Mouse (Mus musculus) myocyte (in vitro differentiated cells): ENCODE measurements around the gene Vdac1. TPM values are rescaled to one million over a fixed set of nuclear protein-coding genes. Genes with fewer than 3 reads are reported as not detected.

Experiments
- H3K27me3 ChIP-seq: one replicate; pipeline ENCODE4 v1.6.1; 2011; ENCODE audit not compliant: control insufficient read depth, insufficient read depth, insufficient read length
- H3K36me3 ChIP-seq: one replicate; pipeline ENCODE4 v1.6.1; 2011; ENCODE audit not compliant: control insufficient read depth, insufficient read depth
- H3K4me2 ChIP-seq: one replicate; pipeline ENCODE4 v1.6.1; 2011; ENCODE audit warnings: low read depth, control low read depth
- H3K4me3 ChIP-seq: one replicate; pipeline ENCODE4 v1.5.1; 2011; ENCODE audit warnings: mild to moderate bottlenecking, control low read depth, moderate library complexity
- H3K79me2 ChIP-seq: one replicate; pipeline ENCODE4 v1.6.1; 2011; ENCODE audit not compliant: control insufficient read depth, insufficient read depth
- H3ac ChIP-seq: one replicate; pipeline ENCODE4 v1.6.1; 2011; ENCODE audit not compliant: control insufficient read depth, insufficient read length
- CEBPB ChIP-seq: IDR thresholded peaks from 2 replicates; pipeline ENCODE4 v1.6.1; 2011; ENCODE audit warnings: mild to moderate bottlenecking, moderate library complexity; ENCODE audit not compliant: poor library complexity, insufficient read depth, severe bottlenecking
- E2F4 ChIP-seq: IDR thresholded peaks from one replicate; pipeline ENCODE4 v1.6.1; 2011; ENCODE audit warnings: mild to moderate bottlenecking, control low read depth, moderate library complexity; ENCODE audit not compliant: insufficient read depth
- MAX ChIP-seq: IDR thresholded peaks from one replicate; pipeline ENCODE4 v1.6.1; 2011; ENCODE audit warnings: low read depth, mild to moderate bottlenecking, control low read depth
- MYOD1 ChIP-seq, 3 experiments: IDR thresholded peaks; one replicate each; pipeline ENCODE4 v1.6.1; 2011; ENCODE audit warnings: control low read depth in 2 of 3, low read depth in 2 of 3, mild to moderate bottlenecking in 2 of 3, moderate library complexity in 1 of 3; ENCODE audit not compliant: insufficient read length in 2 of 3, control insufficient read depth in 1 of 3
- MYOG ChIP-seq, 3 experiments: IDR thresholded peaks; one replicate each; pipeline ENCODE4 v1.6.1; 2011; ENCODE audit warnings: control low read depth in 2 of 3, low read depth in 2 of 3, mild to moderate bottlenecking in 2 of 3; ENCODE audit not compliant: insufficient read length in 2 of 3, control insufficient read depth in 1 of 3, insufficient read depth in 1 of 3
- POLR2A ChIP-seq: IDR thresholded peaks from one replicate; pipeline ENCODE4 v1.6.1; 2011; ENCODE audit warnings: low read depth, mild to moderate bottlenecking, control low read depth, moderate library complexity; ENCODE audit not compliant: insufficient read length
- POLR2AphosphoS2 ChIP-seq: IDR thresholded peaks from one replicate; pipeline ENCODE4 v1.6.1; 2011; ENCODE audit warnings: low read depth, control low read depth; ENCODE audit not compliant: insufficient read length
- REST ChIP-seq: IDR thresholded peaks from one replicate; pipeline ENCODE4 v1.6.1; 2011; ENCODE audit warnings: mild to moderate bottlenecking, control low read depth, moderate library complexity; ENCODE audit not compliant: insufficient read depth, insufficient read length
- SRF ChIP-seq: IDR thresholded peaks from one replicate; pipeline ENCODE4 v1.6.1; 2011; ENCODE audit warnings: low read depth; ENCODE audit not compliant: control insufficient read depth, insufficient read length
- TCF12 ChIP-seq: IDR thresholded peaks from one replicate; pipeline ENCODE4 v1.6.1; 2011; ENCODE audit warnings: mild to moderate bottlenecking, control low read depth; ENCODE audit not compliant: poor library complexity, insufficient read depth, severe bottlenecking
- TCF3 ChIP-seq: IDR thresholded peaks from one replicate; pipeline ENCODE4 v1.6.1; 2011; ENCODE audit warnings: low read depth, control low read depth; ENCODE audit not compliant: insufficient read length
- USF1 ChIP-seq: IDR thresholded peaks from one replicate; pipeline ENCODE4 v1.6.1; 2011; ENCODE audit warnings: low read depth, mild to moderate bottlenecking, control low read depth, moderate library complexity
- polyA plus RNA-seq: library from polyadenylated mRNA; unstranded; fragments of >200 nt; fragmentation: generic; extraction: Trizol; gene quantifications from one replicate; pipeline ENCODE4 v1.2.1, GENCODE M21; 2012; ENCODE audit warnings: missing spikeins

Vdac1 gene
- polyA plus RNA-seq, 1 experiment = 342 TPM

DNA sequence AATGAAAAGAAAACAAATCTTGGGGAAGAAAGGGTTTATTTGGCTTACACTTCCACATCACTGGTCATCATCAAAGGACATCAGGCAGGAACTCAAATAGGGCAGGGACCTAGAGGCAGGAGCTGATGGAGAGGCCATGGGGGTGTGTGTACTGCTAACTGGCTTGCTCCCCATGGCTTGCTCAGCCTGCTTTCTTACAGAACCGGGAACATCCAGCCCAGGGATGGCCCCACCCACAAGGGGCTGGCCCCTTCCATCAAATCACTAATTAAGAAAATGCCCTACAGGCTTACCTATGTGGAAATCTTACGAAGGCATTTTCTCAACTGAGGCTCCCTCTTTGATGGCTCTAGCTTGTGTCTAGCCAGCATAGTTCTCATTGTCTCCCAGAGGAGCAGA is 73.1 kb downstream of the Vdac1 start:
- Histone ChIP-seq H3K36me3 (no peaks in the 10 kb centered on the region), H3K79me2 (no peaks in the 10 kb centered on the region), H3K4me2 (no peak overlapping the region), H3K4me3 (no peak overlapping the region), H3K27me3 (no peaks in the 10 kb centered on the region), H3ac (no peak overlapping the region)
- TF ChIP-seq MAX (no peak), SRF (no peak), E2F4 (no peak), MYOG (IDR thresholded peaks at IDR 0.05; ENCODE audit: control insufficient read depth in 1 of 3, insufficient read depth in 1 of 3, insufficient read length in 2 of 3, low read depth in 2 of 3) (no peak), TCF12 (no peak), CEBPB (no peak), MYOD1 (IDR thresholded peaks at IDR 0.05; ENCODE audit: control insufficient read depth in 1 of 3, insufficient read length in 2 of 3, low read depth in 2 of 3) (no peak), REST (no peak), POLR2A (no peak), USF1 (no peak), TCF3 (no peak), POLR2AphosphoS2 (no peak)

DNA sequence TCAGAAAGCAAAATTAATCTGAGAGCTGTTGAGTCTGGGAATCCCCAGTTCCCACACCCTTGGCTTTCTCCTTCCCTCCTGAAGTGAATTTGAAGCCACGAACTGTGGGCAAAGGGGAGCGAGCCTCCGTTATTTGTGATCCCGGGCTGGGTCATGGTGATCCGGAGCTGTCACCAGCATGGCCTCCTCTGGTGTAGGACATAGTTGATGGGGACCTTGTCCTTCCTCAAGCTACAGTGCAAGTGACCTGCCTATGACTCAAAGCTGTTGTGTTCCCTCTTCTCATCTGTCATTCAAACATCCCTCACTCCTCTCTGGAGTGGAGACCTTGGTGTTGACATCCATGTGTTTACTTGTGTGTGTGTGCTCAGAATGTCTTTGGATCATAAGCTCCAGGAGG is 74.8 kb downstream of the Vdac1 start:
- no peaks in the 10 kb centered on the region for H3K36me3 ChIP-seq
- H3ac ChIP-seq = no peak overlapping the region
- no peaks in the 10 kb centered on the region for H3K79me2 ChIP-seq
- no peaks in the 10 kb centered on the region for H3K27me3 ChIP-seq
- H3K4me2 ChIP-seq = no peak overlapping the region
- H3K4me3 ChIP-seq = no peak overlapping the region
- TF ChIP-seq USF1 = no peak
- no peak for TF ChIP-seq SRF
- TF ChIP-seq REST = no peak
- TF ChIP-seq POLR2A = no peak

DNA sequence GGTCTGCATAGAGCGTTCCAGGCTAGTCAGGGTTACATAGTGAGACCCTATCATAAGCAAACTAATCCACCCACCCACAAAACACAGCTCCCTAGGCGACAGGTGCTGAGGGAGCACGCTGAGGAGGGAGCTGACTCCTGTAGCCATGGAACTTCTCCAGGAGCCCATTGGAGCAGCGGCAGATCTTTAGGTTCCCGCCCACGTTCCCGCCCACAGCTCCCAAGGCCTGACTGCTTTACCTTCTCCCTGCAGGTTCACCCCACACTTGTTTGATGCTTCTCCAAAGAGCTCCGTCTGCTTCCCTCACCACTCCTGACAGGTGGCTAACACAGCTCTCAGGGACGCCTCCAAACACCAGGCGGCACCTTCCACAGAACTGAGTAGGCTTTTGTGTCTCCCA is 76.5 kb downstream of the Vdac1 start:
- Histone ChIP-seq H3K4me2 (no peak overlapping the region), H3K27me3 (no peaks in the 10 kb centered on the region), H3K36me3 (no peaks in the 10 kb centered on the region), H3K79me2 (no peaks in the 10 kb centered on the region), H3ac (no peak overlapping the region), H3K4me3 (no peak overlapping the region)
- TF ChIP-seq REST = no peak
- no peak for TF ChIP-seq SRF
- TF ChIP-seq MAX = no peak
- TF ChIP-seq TCF12 = no peak
- TF ChIP-seq POLR2A = no peak
- no peak for TF ChIP-seq USF1
- no peak for TF ChIP-seq E2F4
- TF ChIP-seq CEBPB = no peak
- no peak for TF ChIP-seq MYOD1 (IDR thresholded peaks at IDR 0.05; ENCODE audit: control insufficient read depth in 1 of 3, insufficient read length in 2 of 3, low read depth in 2 of 3)
- no peak for TF ChIP-seq TCF3
- no peak for TF ChIP-seq MYOG (IDR thresholded peaks at IDR 0.05; ENCODE audit: control insufficient read depth in 1 of 3, insufficient read depth in 1 of 3, insufficient read length in 2 of 3, low read depth in 2 of 3)
- TF ChIP-seq POLR2AphosphoS2 = no peak

Other genes starting within 250 kb of the Vdac1 start
- not detected for gene Olfr1373, start 215.3 kb upstream of the Vdac1 start, polyA plus RNA-seq
- not detected for gene Olfr1371, start 146.9 kb upstream of the Vdac1 start, polyA plus RNA-seq
- 168 TPM for gene Skp1a, start 128.9 kb upstream of the Vdac1 start, polyA plus RNA-seq
- 17.3 TPM for gene Tcf7, start 77.8 kb upstream of the Vdac1 start, polyA plus RNA-seq
- gene 9530068E07Rik, start 35.6 kb downstream of the Vdac1 start, polyA plus RNA-seq = 151 TPM